Mouse (Mus musculus) kidney, postnatal 10 days (tissue): Measurements from ENCODE around the gene Ncoa1.

Source experiments
- DNase-seq: peaks from one replicate; pipeline ENCODE4 v3.0.0; 2021; ENCODE audit warnings: mixed read lengths

Gene Ncoa1

GRCm38 (mm10) chr12:4476832-4477671 is at the start of gene Ncoa1:
Ncoa1 (minus strand) TSS chr12:4477182.
- peak; percentile 89 for DNase-seq

- no peak for DNase-seq
Observed at GRCm38 (mm10) chr12:4524546-4524945, 47.6 kb upstream of the Ncoa1 start.

- peak; percentile 13 for DNase-seq
Observed at GRCm38 (mm10) chr12:4523688-4524298, 46.8 kb upstream of the Ncoa1 start.

- peak; percentile 83 for DNase-seq
Observed at GRCm38 (mm10) chr12:4523208-4523607, 46.2 kb upstream of the Ncoa1 start.

- DNase-seq = peak; percentile 17
Observed at GRCm38 (mm10) chr12:4518957-4519356, 42.0 kb upstream of the Ncoa1 start.

- DNase-seq = peak; percentile 36
Observed at GRCm38 (mm10) chr12:4509591-4510061, 32.6 kb upstream of the Ncoa1 start.

GRCm38 (mm10) chr12:4508182-4508581 is 31.2 kb upstream of the Ncoa1 start:
- no peak for DNase-seq

GRCm38 (mm10) chr12:4507461-4507860 is 30.5 kb upstream of the Ncoa1 start:
- no peak for DNase-seq

GRCm38 (mm10) chr12:4506810-4507430 is 29.9 kb upstream of the Ncoa1 start:
- no peak for DNase-seq

GRCm38 (mm10) chr12:4505298-4505697 is 28.3 kb upstream of the Ncoa1 start:
- no peak for DNase-seq

GRCm38 (mm10) chr12:4503673-4504326 is 26.8 kb upstream of the Ncoa1 start:
- no peak for DNase-seq

- DNase-seq = no peak
Observed at GRCm38 (mm10) chr12:4501916-4502315, 24.9 kb upstream of the Ncoa1 start.

GRCm38 (mm10) chr12:4500516-4500915 is 23.5 kb upstream of the Ncoa1 start:
- no peak for DNase-seq

GRCm38 (mm10) chr12:4499651-4500175 is 22.7 kb upstream of the Ncoa1 start:
- DNase-seq = no peak

- peak; percentile 80 for DNase-seq
Observed at GRCm38 (mm10) chr12:4488411-4488810, 11.4 kb upstream of the Ncoa1 start.

GRCm38 (mm10) chr12:4483386-4483785 is 6.4 kb upstream of the Ncoa1 start:
- DNase-seq = no peak

- no peak for DNase-seq
Observed at GRCm38 (mm10) chr12:4481687-4482086, 4.7 kb upstream of the Ncoa1 start.

- DNase-seq = no peak
Observed at GRCm38 (mm10) chr12:4480250-4480649, 3.3 kb upstream of the Ncoa1 start.

- no peak for DNase-seq
Observed at GRCm38 (mm10) chr12:4479171-4479881, 2.3 kb upstream of the Ncoa1 start.

GRCm38 (mm10) chr12:4477941-4478795 is 1.2 kb upstream of the Ncoa1 start:
- no peak for DNase-seq

GRCm38 (mm10) chr12:4476291-4476831 is 621 bp downstream of the Ncoa1 start:
- DNase-seq = peak; percentile 73
